Mouse (Mus musculus) MEL (cell line): ENCODE measurements at regions not wholly inside any gene's neighbourhood (a gene's known extent, or its start where the extent isn't known, plus 50 kb on each side); places are given as distances from the start of the nearest gene placed in this dataset.

Experiments
- DNase-seq: peaks from one replicate; pipeline ENCODE4 v3.0.0; 2011; ENCODE audit warnings: low read depth, low spot score
- H3K27ac ChIP-seq: 2 replicates; pipeline ENCODE4 v1.5.1; 2012; ENCODE audit warnings: low read depth, mild to moderate bottlenecking, control low read depth, low read length, moderate library complexity; ENCODE audit not compliant: control insufficient read depth
- H3K27me3 ChIP-seq, 2 experiments: fragments of 150-350 bp in 1 of 2; sonication (generic) in 1 of 2; 2 replicates each; pipeline ENCODE4 v1.6.1; 2012; ENCODE audit warnings: low read length in 2 of 2, mild to moderate bottlenecking in 2 of 2, improper control_type of control experiment in 1 of 2, moderate library complexity in 1 of 2; ENCODE audit not compliant: insufficient read depth in 2 of 2, control insufficient read depth in 1 of 2
- H3K36me3 ChIP-seq, 2 experiments: 2 replicates each; pipeline ENCODE4 v1.6.1; 2012 to 2014; ENCODE audit warnings: low read length in 2 of 2, improper control_type of control experiment in 1 of 2, inconsistent platforms in 1 of 2, mild to moderate bottlenecking in 1 of 2; ENCODE audit not compliant: insufficient read depth in 2 of 2, control insufficient read depth in 1 of 2
- H3K4me1 ChIP-seq, 2 experiments: fragments of 150-350 bp in 1 of 2; sonication (generic) in 1 of 2; 2 replicates each; pipeline ENCODE4 v1.6.1; 2012; ENCODE audit warnings: low read length in 2 of 2, improper control_type of control experiment in 1 of 2, mild to moderate bottlenecking in 1 of 2; ENCODE audit not compliant: insufficient read depth in 2 of 2, control insufficient read depth in 1 of 2
- H3K4me3 ChIP-seq, 2 experiments: fragments of 150-350 bp in 1 of 2; sonication (generic) in 1 of 2; 2 replicates each; pipeline ENCODE4 v1.5.1; 2012; ENCODE audit warnings: low read depth in 2 of 2, low read length in 2 of 2, mild to moderate bottlenecking in 2 of 2, moderate library complexity in 2 of 2, control low read depth in 1 of 2, improper control_type of control experiment in 1 of 2; ENCODE audit not compliant: control insufficient read depth in 1 of 2, insufficient read depth in 1 of 2
- H3K79me2 ChIP-seq: 2 replicates; pipeline ENCODE4 v1.6.1; 2012; ENCODE audit warnings: mild to moderate bottlenecking, low read length, moderate library complexity; ENCODE audit not compliant: control insufficient read depth, poor library complexity, insufficient read depth
- H3K9ac ChIP-seq: 2 replicates; pipeline ENCODE4 v1.6.1; 2012; ENCODE audit warnings: low read depth, mild to moderate bottlenecking, control low read depth, low read length, moderate library complexity; ENCODE audit not compliant: control insufficient read depth, poor library complexity, severe bottlenecking
- H3K9me3 ChIP-seq: fragments of 150-350 bp; sonication (generic); replicated peaks from 2 replicates; pipeline ENCODE4 v1.6.1; 2012; ENCODE audit warnings: mild to moderate bottlenecking, low read length, improper control_type of control experiment, moderate library complexity; ENCODE audit not compliant: insufficient read depth
- BHLHE40 ChIP-seq: IDR thresholded peaks from 2 replicates; pipeline ENCODE4 v1.6.1; 2012; ENCODE audit warnings: low read depth, mild to moderate bottlenecking, inconsistent platforms, low read length, improper control_type of control experiment, borderline replicate concordance
- CHD2 ChIP-seq: IDR thresholded peaks from 2 replicates; pipeline ENCODE4 v1.6.1; 2011; ENCODE audit warnings: low read length, improper control_type of control experiment
- E2F4 ChIP-seq: IDR thresholded peaks from 2 replicates; pipeline ENCODE4 v1.6.1; 2011; ENCODE audit warnings: low read depth, low read length, improper control_type of control experiment, borderline replicate concordance
- EP300 ChIP-seq, 2 experiments: IDR thresholded peaks; 2 replicates each; pipeline ENCODE4 v1.6.1; 2011; ENCODE audit warnings: improper control_type of control experiment in 2 of 2, low read length in 2 of 2, low read depth in 1 of 2, mild to moderate bottlenecking in 1 of 2
- GABPA ChIP-seq: IDR thresholded peaks from 2 replicates; pipeline ENCODE4 v1.6.1; 2012; ENCODE audit warnings: low read depth, mild to moderate bottlenecking, inconsistent platforms, low read length, improper control_type of control experiment, moderate library complexity
- GATA1 ChIP-seq: IDR thresholded peaks from 2 replicates; pipeline ENCODE4 v1.6.1; 2011; ENCODE audit warnings: low read depth, low read length, improper control_type of control experiment
- HCFC1 ChIP-seq: IDR thresholded peaks from 2 replicates; pipeline ENCODE4 v1.6.1; 2012; ENCODE audit warnings: low read depth, mild to moderate bottlenecking, inconsistent platforms, low read length, improper control_type of control experiment, moderate library complexity
- MAFK ChIP-seq: IDR thresholded peaks from 2 replicates; pipeline ENCODE4 v1.6.1; 2011; ENCODE audit warnings: low read depth, mild to moderate bottlenecking, low read length, improper control_type of control experiment, borderline replicate concordance
- MXI1 ChIP-seq: IDR thresholded peaks from 2 replicates; pipeline ENCODE4 v1.6.1; 2011; ENCODE audit warnings: mild to moderate bottlenecking, low read depth, low read length, improper control_type of control experiment
- MYB ChIP-seq: IDR thresholded peaks from 2 replicates; pipeline ENCODE4 v1.6.1; 2011; ENCODE audit warnings: mild to moderate bottlenecking, low read depth, low read length, improper control_type of control experiment
- NELFE ChIP-seq: IDR thresholded peaks from 2 replicates; pipeline ENCODE4 v1.6.1; 2011; ENCODE audit warnings: low read depth, low read length, improper control_type of control experiment
- POLR2AphosphoS2 ChIP-seq: IDR thresholded peaks from 2 replicates; pipeline ENCODE4 v1.6.1; 2011; ENCODE audit warnings: low read length, improper control_type of control experiment
- RAD21 ChIP-seq: IDR thresholded peaks from 2 replicates; pipeline ENCODE4 v1.6.1; 2011; ENCODE audit warnings: mild to moderate bottlenecking, low read depth, low read length, improper control_type of control experiment
- RCOR1 ChIP-seq: IDR thresholded peaks from 2 replicates; pipeline ENCODE4 v1.6.1; 2012; ENCODE audit warnings: low read depth, mild to moderate bottlenecking, inconsistent platforms, low read length, improper control_type of control experiment
- SIN3A ChIP-seq: IDR thresholded peaks from 2 replicates; pipeline ENCODE4 v1.6.1; 2012; ENCODE audit warnings: low read length, improper control_type of control experiment, inconsistent platforms
- SMC3 ChIP-seq: IDR thresholded peaks from 2 replicates; pipeline ENCODE4 v1.6.1; 2011; ENCODE audit warnings: low read depth, low read length, improper control_type of control experiment
- TAL1 ChIP-seq: IDR thresholded peaks from 2 replicates; pipeline ENCODE4 v1.6.1; 2012; ENCODE audit warnings: mild to moderate bottlenecking, inconsistent platforms, low read length, moderate library complexity, mixed read lengths
- TCF12 ChIP-seq: IDR thresholded peaks from 2 replicates; pipeline ENCODE4 v1.6.1; 2014; ENCODE audit warnings: low read depth, mild to moderate bottlenecking, inconsistent platforms, low read length, improper control_type of control experiment, moderate library complexity
- USF1 ChIP-seq: IDR thresholded peaks from 2 replicates; pipeline ENCODE4 v1.6.1; 2014; ENCODE audit warnings: low read depth, mild to moderate bottlenecking, inconsistent platforms, low read length, improper control_type of control experiment, moderate library complexity
- ZC3H11A ChIP-seq: IDR thresholded peaks from 2 replicates; pipeline ENCODE4 v1.6.1; 2012; ENCODE audit warnings: low read depth, mild to moderate bottlenecking, inconsistent platforms, low read length, improper control_type of control experiment
- ZMIZ1 ChIP-seq: IDR thresholded peaks from 2 replicates; pipeline ENCODE4 v1.6.1; 2012; ENCODE audit warnings: low read depth, mild to moderate bottlenecking, inconsistent platforms, low read length, improper control_type of control experiment, moderate library complexity

- H3K36me3 ChIP-seq = no peaks in the 10 kb centered on the region
- H3K27ac ChIP-seq = no peak overlapping the region
- H3K79me2 ChIP-seq = no peaks in the 10 kb centered on the region
- TF ChIP-seq E2F4 (no peak), MXI1 (no peak), MAFK (no peak), ZC3H11A (no peak)
- no peak overlapping the region for H3K9ac ChIP-seq
- H3K9me3 ChIP-seq = no peaks in the 10 kb centered on the region
- H3K4me1 ChIP-seq = no peaks in the 10 kb centered on the region
- no peaks in the 10 kb centered on the region for H3K27me3 ChIP-seq
- no peak for DNase-seq
- H3K4me3 ChIP-seq = no peak overlapping the region
Measured at GRCm38 (mm10) chr14:87224870-87225269, 83.8 kb upstream of the Diaph3 start.

GRCm38 (mm10) chr14:87249258-87249657 lies 108.2 kb upstream of the Diaph3 start:
- no peaks in the 10 kb centered on the region for H3K36me3 ChIP-seq
- H3K79me2 ChIP-seq = no peaks in the 10 kb centered on the region
- no peak overlapping the region for H3K4me3 ChIP-seq
- no peaks in the 10 kb centered on the region for H3K9me3 ChIP-seq
- H3K4me1 ChIP-seq = no peaks in the 10 kb centered on the region
- no peaks in the 10 kb centered on the region for H3K27me3 ChIP-seq
- DNase-seq = peak; percentile 8
- H3K9ac ChIP-seq = no peak overlapping the region
- TF ChIP-seq SIN3A (no peak), NELFE (no peak), BHLHE40 (no peak), RCOR1 (no peak)
- H3K27ac ChIP-seq = no peak overlapping the region

- no peaks in the 10 kb centered on the region for H3K27me3 ChIP-seq
- no peaks in the 10 kb centered on the region for H3K36me3 ChIP-seq
- TF ChIP-seq ZMIZ1 (no peak), USF1 (no peak), POLR2AphosphoS2 (no peak), GABPA (no peak), TCF12 (no peak), SIN3A (no peak), SMC3 (no peak), RCOR1 (no peak), MYB (no peak), GATA1 (no peak), TAL1 (no peak), E2F4 (no peak), EP300 (IDR thresholded peaks at IDR 0.05; ENCODE audit: low read depth in 1 of 2, low read length in 2 of 2) (no peak), CHD2 (no peak), HCFC1 (no peak), RAD21 (no peak)
- no peak overlapping the region for H3K4me3 ChIP-seq
- H3K79me2 ChIP-seq = no peaks in the 10 kb centered on the region
- DNase-seq = no peak
- no peaks in the 10 kb centered on the region for H3K9me3 ChIP-seq
- H3K4me1 ChIP-seq = no peaks in the 10 kb centered on the region
- H3K27ac ChIP-seq = no peak overlapping the region
- H3K9ac ChIP-seq = no peak overlapping the region
Measured at GRCm38 (mm10) chr14:87255484-87256208, 114.6 kb upstream of the Diaph3 start.
